Mouse (Mus musculus): ENCODE measurements at regions not wholly inside any gene's neighbourhood (a gene's known extent, or its start where the extent isn't known, plus 50 kb on each side); places are given as distances from the start of the nearest gene placed in this dataset.

GRCm38 (mm10) chr1:90277486-90278255 is 73.9 kb downstream of the Ackr3 start:
- Histone ChIP-seq H3K4me1 (ENCODE audit: control insufficient read depth, insufficient read depth, low read length) (peaks cover 12% of the 10 kb centered on the region), H3K27me3 (ENCODE audit: control insufficient read depth, insufficient read depth, low read length) (no peaks in the 10 kb centered on the region), H3K9me3 (ENCODE audit: control insufficient read depth, low read length) (no peaks in the 10 kb centered on the region), H3K27ac (ENCODE audit: low read depth, low read length) (no peak overlapping the region), H3K4me3 (ENCODE audit: low read depth, low read length) (no peak overlapping the region), H3K9ac (replicated peaks; ENCODE audit: low read depth, low read length) (no peak overlapping the region), H3K36me3 (ENCODE audit: control insufficient read depth, insufficient read depth, low read length) (no peaks in the 10 kb centered on the region), H3K4me2 (ENCODE audit: low read depth, low read length) (no peak overlapping the region)
- ATAC-seq (ENCODE audit: low read depth) = no peak
- WGBS = 84% methylated on average over 18 of the region's 18 CpGs

GRCm38 (mm10) chr1:90279066-90279839 is 75.5 kb downstream of the Ackr3 start:
- H3K9me3 ChIP-seq (ENCODE audit: control insufficient read depth, low read length) = no peaks in the 10 kb centered on the region
- no peaks in the 10 kb centered on the region for H3K36me3 ChIP-seq (ENCODE audit: control insufficient read depth, insufficient read depth, low read length)
- H3K4me3 ChIP-seq (ENCODE audit: low read depth, low read length) = no peak overlapping the region
- H3K4me1 ChIP-seq (ENCODE audit: control insufficient read depth, insufficient read depth, low read length) = peaks cover 16% of the 10 kb centered on the region; the same call in 1 of the 2 replicates
- H3K27me3 ChIP-seq (ENCODE audit: control insufficient read depth, insufficient read depth, low read length) = no peaks in the 10 kb centered on the region
- 64% methylated on average over 20 of the region's 20 CpGs for WGBS
- no peak overlapping the region for H3K4me2 ChIP-seq (ENCODE audit: low read depth, low read length)
- no peak for ATAC-seq (ENCODE audit: low read depth)
- no peak overlapping the region for H3K9ac ChIP-seq (replicated peaks; ENCODE audit: low read depth, low read length)
- no peak overlapping the region for H3K27ac ChIP-seq (ENCODE audit: low read depth, low read length)

GRCm38 (mm10) chr1:90280227-90280626 is 76.4 kb downstream of the Ackr3 start:
- H3K4me1 ChIP-seq (ENCODE audit: control insufficient read depth, insufficient read depth, low read length) = peaks cover 18% of the 10 kb centered on the region; the same call in 1 of the 2 replicates
- H3K36me3 ChIP-seq (ENCODE audit: control insufficient read depth, insufficient read depth, low read length) = no peaks in the 10 kb centered on the region
- H3K27me3 ChIP-seq (ENCODE audit: control insufficient read depth, insufficient read depth, low read length) = no peaks in the 10 kb centered on the region
- H3K4me2 ChIP-seq (ENCODE audit: low read depth, low read length) = no peak overlapping the region
- H3K27ac ChIP-seq (ENCODE audit: low read depth, low read length) = no peak overlapping the region
- ATAC-seq (ENCODE audit: low read depth) = no peak
- H3K4me3 ChIP-seq (ENCODE audit: low read depth, low read length) = no peak overlapping the region
- H3K9ac ChIP-seq (replicated peaks; ENCODE audit: low read depth, low read length) = no peak overlapping the region
- 33% methylated on average over 8 of the region's 8 CpGs for WGBS
- H3K9me3 ChIP-seq (ENCODE audit: control insufficient read depth, low read length) = no peaks in the 10 kb centered on the region

GRCm38 (mm10) chr1:90281255-90281654 is 77.5 kb downstream of the Ackr3 start:
- Histone ChIP-seq H3K36me3 (ENCODE audit: control insufficient read depth, insufficient read depth, low read length) (no peaks in the 10 kb centered on the region), H3K27ac (ENCODE audit: low read depth, low read length) (no peak overlapping the region), H3K27me3 (ENCODE audit: control insufficient read depth, insufficient read depth, low read length) (no peaks in the 10 kb centered on the region), H3K9ac (replicated peaks; ENCODE audit: low read depth, low read length) (no peak overlapping the region), H3K4me2 (ENCODE audit: low read depth, low read length) (no peak overlapping the region), H3K4me3 (ENCODE audit: low read depth, low read length) (no peak overlapping the region), H3K9me3 (ENCODE audit: control insufficient read depth, low read length) (no peaks in the 10 kb centered on the region), H3K4me1 (ENCODE audit: control insufficient read depth, insufficient read depth, low read length) (peaks cover 19% of the 10 kb centered on the region; the same call in 1 of the 2 replicates)
- 100% methylated on average over 1 of the region's 1 CpGs for WGBS
- no peak for ATAC-seq (ENCODE audit: low read depth)

GRCm38 (mm10) chr1:90281956-90282355 is 78.2 kb downstream of the Ackr3 start:
- Histone ChIP-seq H3K36me3 (ENCODE audit: control insufficient read depth, insufficient read depth, low read length) (no peaks in the 10 kb centered on the region), H3K4me1 (ENCODE audit: control insufficient read depth, insufficient read depth, low read length) (peaks cover 19% of the 10 kb centered on the region; the same call in 1 of the 2 replicates), H3K4me3 (ENCODE audit: low read depth, low read length) (no peak overlapping the region), H3K27me3 (ENCODE audit: control insufficient read depth, insufficient read depth, low read length) (no peaks in the 10 kb centered on the region), H3K9ac (replicated peaks; ENCODE audit: low read depth, low read length) (no peak overlapping the region), H3K9me3 (ENCODE audit: control insufficient read depth, low read length) (no peaks in the 10 kb centered on the region), H3K4me2 (ENCODE audit: low read depth, low read length) (no peak overlapping the region), H3K27ac (ENCODE audit: low read depth, low read length) (no peak overlapping the region)
- 94% methylated on average over 6 of the region's 6 CpGs for WGBS
- no peak for ATAC-seq (ENCODE audit: low read depth)

- WGBS = 84% methylated on average over 8 of the region's 8 CpGs
- ATAC-seq (ENCODE audit: low read depth) = no peak
- Histone ChIP-seq H3K36me3 (ENCODE audit: control insufficient read depth, insufficient read depth, low read length) (no peaks in the 10 kb centered on the region), H3K4me1 (ENCODE audit: control insufficient read depth, insufficient read depth, low read length) (peaks cover 19% of the 10 kb centered on the region; the same call in 1 of the 2 replicates), H3K9ac (replicated peaks; ENCODE audit: low read depth, low read length) (no peak overlapping the region), H3K4me3 (ENCODE audit: low read depth, low read length) (no peak overlapping the region), H3K4me2 (ENCODE audit: low read depth, low read length) (no peak overlapping the region), H3K9me3 (ENCODE audit: control insufficient read depth, low read length) (no peaks in the 10 kb centered on the region), H3K27me3 (ENCODE audit: control insufficient read depth, insufficient read depth, low read length) (no peaks in the 10 kb centered on the region), H3K27ac (ENCODE audit: low read depth, low read length) (no peak overlapping the region)
Observed at GRCm38 (mm10) chr1:90282367-90282766, 78.6 kb downstream of the Ackr3 start.

GRCm38 (mm10) chr1:90283176-90283775 is 79.5 kb downstream of the Ackr3 start:
- Histone ChIP-seq H3K9ac (replicated peaks; ENCODE audit: low read depth, low read length) (no peak overlapping the region), H3K36me3 (ENCODE audit: control insufficient read depth, insufficient read depth, low read length) (no peaks in the 10 kb centered on the region), H3K4me3 (ENCODE audit: low read depth, low read length) (no peak overlapping the region), H3K4me1 (ENCODE audit: control insufficient read depth, insufficient read depth, low read length) (peaks cover 19% of the 10 kb centered on the region; the same call in 1 of the 2 replicates), H3K27ac (ENCODE audit: low read depth, low read length) (no peak overlapping the region), H3K27me3 (ENCODE audit: control insufficient read depth, insufficient read depth, low read length) (no peaks in the 10 kb centered on the region), H3K9me3 (ENCODE audit: control insufficient read depth, low read length) (no peaks in the 10 kb centered on the region), H3K4me2 (ENCODE audit: low read depth, low read length) (no peak overlapping the region)
- no peak for ATAC-seq (ENCODE audit: low read depth)
- 38% methylated on average over 11 of the region's 11 CpGs for WGBS

GRCm38 (mm10) chr1:90283912-90284636 is 80.3 kb downstream of the Ackr3 start:
- H3K4me3 ChIP-seq (ENCODE audit: low read depth, low read length) = no peak overlapping the region
- no peak overlapping the region for H3K9ac ChIP-seq (replicated peaks; ENCODE audit: low read depth, low read length)
- H3K9me3 ChIP-seq (ENCODE audit: control insufficient read depth, low read length) = no peaks in the 10 kb centered on the region
- peaks cover 21% of the 10 kb centered on the region; the same call in 1 of the 2 replicates for H3K4me1 ChIP-seq (ENCODE audit: control insufficient read depth, insufficient read depth, low read length)
- ATAC-seq (ENCODE audit: low read depth) = no peak
- 70% methylated on average over 6 of the region's 6 CpGs for WGBS
- H3K36me3 ChIP-seq (ENCODE audit: control insufficient read depth, insufficient read depth, low read length) = no peaks in the 10 kb centered on the region
- no peak overlapping the region for H3K27ac ChIP-seq (ENCODE audit: low read depth, low read length)
- no peak overlapping the region for H3K4me2 ChIP-seq (ENCODE audit: low read depth, low read length)
- no peaks in the 10 kb centered on the region for H3K27me3 ChIP-seq (ENCODE audit: control insufficient read depth, insufficient read depth, low read length)
